Mouse (Mus musculus) T-cell, adult 66 days (primary cell): Measurements from ENCODE around the gene Samd8. TPM values are rescaled to one million over a fixed set of nuclear protein-coding genes. Genes with fewer than 3 reads are reported as not detected.

Source experiments
- total RNA-seq, 2 experiments: library from RNA; stranded (reverse); gene quantifications; 3 replicates in 1 of 2; 4 replicates in 1 of 2; pipeline ENCODE4 v1.2.4; 2023

The Samd8 gene
- 10 to 100 TPM; 28.5 to 40.8 TPM for total RNA-seq

DNA sequence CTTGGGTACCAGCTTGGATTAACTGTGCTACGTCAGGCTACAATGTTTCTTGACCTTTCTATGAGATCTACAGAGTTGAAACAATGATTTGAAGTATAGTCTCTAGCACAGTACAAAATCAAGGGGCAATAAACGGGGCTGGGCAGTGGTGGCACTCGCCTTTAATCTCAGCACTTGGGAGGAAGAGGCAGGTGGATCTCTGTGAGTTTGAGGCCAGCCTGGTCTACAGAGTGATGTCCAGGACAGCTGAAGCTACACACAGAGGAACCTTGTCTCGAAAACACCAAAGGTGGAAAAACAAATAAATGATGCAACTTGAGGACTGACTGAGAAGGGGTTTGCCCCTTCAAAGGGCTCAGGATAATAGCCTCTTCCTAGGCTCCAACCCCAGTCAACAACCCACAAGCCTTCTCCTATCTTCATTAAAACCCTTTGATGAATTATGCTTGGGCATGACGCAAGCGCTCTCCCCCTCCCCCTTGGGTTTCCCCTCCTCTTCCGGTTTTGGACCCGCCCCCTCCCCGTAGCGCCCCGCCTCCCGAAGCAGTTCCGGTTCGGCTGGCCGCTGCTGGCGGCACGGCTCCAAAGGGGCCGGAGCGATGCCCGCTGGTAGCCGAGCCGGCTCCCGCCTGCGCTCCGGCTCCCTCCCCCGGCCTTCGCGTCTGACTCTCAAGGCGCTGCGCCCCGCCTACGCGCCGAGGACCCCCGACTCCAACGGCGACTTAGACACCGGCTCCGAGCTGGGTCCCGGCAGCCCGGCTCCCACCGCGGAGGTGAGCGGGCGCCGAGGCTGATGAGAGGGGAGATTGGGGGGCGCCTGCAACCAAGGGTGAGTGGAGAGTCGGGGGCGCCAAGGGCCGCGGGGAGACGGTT is at the start of gene Samd8:
Gene Samd8, plus strand, starts transcription at position 524 of the 873 bp plus-strand sequence.

GRCm38 (mm10) chr14:21714486-21714885 is 35.8 kb upstream of the Samd8 start, which contains the start of gene Dupd1:
TSS of gene Dupd1 (minus strand) at chr14:21714576.

DNA sequence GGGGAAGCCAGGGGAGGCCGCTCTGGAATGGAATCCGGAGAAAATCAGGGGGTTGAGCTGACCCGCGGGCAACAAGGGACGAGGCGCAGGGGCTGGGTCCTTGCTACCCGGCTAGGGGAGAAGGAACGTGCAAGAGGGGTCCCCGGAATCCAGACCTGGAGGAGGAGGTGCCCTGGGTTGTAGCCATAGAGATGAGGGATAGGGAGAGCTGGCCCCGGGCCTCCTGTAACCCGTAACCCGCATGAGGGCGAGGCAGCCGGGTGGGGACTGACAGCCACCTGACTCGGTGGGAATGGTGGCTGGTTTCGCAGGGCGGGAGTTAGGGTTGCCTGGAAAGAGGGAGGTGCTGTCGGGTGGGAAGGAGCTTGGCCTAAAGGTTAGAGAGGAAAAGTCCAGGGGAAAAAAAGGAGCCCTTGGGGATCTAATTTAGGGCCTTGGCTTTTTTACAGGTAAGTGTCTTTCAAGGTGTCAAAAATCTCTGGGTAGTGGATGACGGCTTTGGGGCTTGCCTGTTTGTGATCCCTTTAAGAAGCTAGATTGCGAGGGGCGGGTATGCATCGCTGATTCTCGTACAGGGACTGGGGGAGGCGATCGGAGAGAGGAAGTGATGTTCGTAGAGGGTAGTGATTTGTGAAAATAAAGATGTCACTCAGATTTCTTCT is 681 bp downstream of the Samd8 start, which contains the start of gene Dusp13:
Gene Dusp13, minus strand, starts transcription at position 301 of the 662 bp plus-strand sequence.

DNA sequence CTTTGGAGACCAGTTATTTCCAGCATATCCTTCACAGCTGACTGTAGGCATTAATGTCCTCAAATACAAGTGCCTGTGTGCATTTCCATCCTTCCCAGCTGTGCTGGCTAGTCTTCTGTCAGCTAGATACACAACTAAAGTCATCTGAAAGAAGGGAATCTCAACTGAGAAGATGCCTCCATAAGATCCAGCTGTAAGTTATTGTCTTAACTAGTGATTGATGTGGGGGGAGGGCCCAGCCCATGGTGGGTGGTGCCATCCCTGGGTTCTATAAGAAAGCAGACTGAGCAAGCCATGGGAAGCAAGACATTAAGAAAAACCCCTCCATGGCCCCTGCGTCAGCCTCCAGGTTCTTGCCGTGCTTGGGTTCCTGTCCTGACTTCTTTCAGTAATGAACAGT is 74.6 kb downstream of the Samd8 start, which contains the start of gene Vdac2:
Gene Vdac2, plus strand, starts transcription at position 301 of the 400 bp plus-strand sequence.

Other genes starting within 250 kb of the Samd8 start
- not detected for gene Dupd1, start 36.0 kb upstream of the Samd8 start, total RNA-seq
- gene Dusp13, start 650 bp downstream of the Samd8 start, total RNA-seq = 1 to 10 TPM in 1 of 2 experiments, not detected in 1; 1.6 TPM
- gene Vdac2, start 74.7 kb downstream of the Samd8 start, total RNA-seq = 100 to 1,000 TPM; 127 to 144 TPM
- gene Comtd1, start 98.4 kb downstream of the Samd8 start, total RNA-seq = 10 to 100 TPM; 11.5 to 20.5 TPM
- under 1 TPM; 0.38 to 0.47 TPM for gene Zfp503, start 239.1 kb downstream of the Samd8 start, total RNA-seq